Mouse (Mus musculus) hindbrain, embryonic 16.5 days (tissue): Measurements from ENCODE around the gene Traf5. TPM values are rescaled to one million over a fixed set of nuclear protein-coding genes. Genes with fewer than 3 reads are reported as not detected.

Experiments
- ATAC-seq: fragments of 200-750 bp; cut with Nextera tagmentation; 2 replicates; pipeline ENCODE4 v1.8.0; 2017; ENCODE audit warnings: moderate TSS enrichment, moderate library complexity
- H3K27ac ChIP-seq: fragments of 300-500 bp; sonication (generic); 2 replicates; pipeline ENCODE4 v1.5.1; 2014; ENCODE audit warnings: low read depth, mild to moderate bottlenecking, control low read depth, low read length, moderate library complexity
- H3K27me3 ChIP-seq: fragments of 300-500 bp; sonication (generic); replicated peaks from 2 replicates; pipeline ENCODE4 v1.6.1; 2014; ENCODE audit warnings: low read length; ENCODE audit not compliant: control insufficient read depth, insufficient read depth
- H3K36me3 ChIP-seq: fragments of 300-500 bp; sonication (generic); 2 replicates; pipeline ENCODE4 v1.6.1; 2014; ENCODE audit warnings: mild to moderate bottlenecking, low read length, moderate library complexity, mixed read lengths; ENCODE audit not compliant: control insufficient read depth, insufficient read depth
- H3K4me1 ChIP-seq: fragments of 300-500 bp; sonication (generic); 2 replicates; pipeline ENCODE4 v1.6.1; 2014; ENCODE audit warnings: low read depth, low read length; ENCODE audit not compliant: control insufficient read depth, insufficient read depth
- H3K4me2 ChIP-seq: fragments of 300-500 bp; sonication (generic); 2 replicates; pipeline ENCODE4 v1.6.1; 2014; ENCODE audit warnings: mild to moderate bottlenecking, low read length, control low read depth, moderate library complexity
- H3K4me3 ChIP-seq: fragments of 300-500 bp; sonication (generic); 2 replicates; pipeline ENCODE4 v1.5.1; 2014; ENCODE audit warnings: mild to moderate bottlenecking, low read length, control low read depth, moderate library complexity
- H3K9ac ChIP-seq: fragments of 300-500 bp; sonication (generic); 2 replicates; pipeline ENCODE4 v1.6.1; 2014; ENCODE audit warnings: low read depth, mild to moderate bottlenecking, control low read depth, low read length, moderate library complexity
- H3K9me3 ChIP-seq: fragments of 300-500 bp; sonication (generic); 2 replicates; pipeline ENCODE4 v1.6.1; 2014; ENCODE audit warnings: mild to moderate bottlenecking, low read length, moderate library complexity; ENCODE audit not compliant: control insufficient read depth
- WGBS: fragments of 180-500 bp; shearing (Covaris S2); extraction: QIAGEN DNeasy Blood & Tissue Kit; methylation state at CpG from one replicate; pipeline ENCODE4 v1.1.7; 2014; 5-methylcytosine and 5-hydroxymethylcytosine counted together
- polyA plus RNA-seq: library from polyadenylated mRNA; unstranded; fragments of >200 nt; fragmentation: Nextera tagmentation; extraction: Ambion mirVana; gene quantifications from 2 replicates; pipeline ENCODE4 v1.2.1, GENCODE M21; 2015

Gene Traf5
- polyA plus RNA-seq, 1 experiment from 2014 or later, result 2.5 TPM

- Histone ChIP-seq H3K9me3 (no peaks in the 10 kb centered on the region), H3K4me1 (no peaks in the 10 kb centered on the region), H3K4me2 (no peak overlapping the region), H3K4me3 (no peak overlapping the region), H3K9ac (no peak overlapping the region), H3K27ac (no peak overlapping the region), H3K27me3 (no peaks in the 10 kb centered on the region), H3K36me3 (peaks cover 26% of the 10 kb centered on the region)
- 86% methylated on average over 6 of the region's 6 CpGs for WGBS
- ATAC-seq, result no peak
Observed at GRCm38 (mm10) chr1:192116262-192116661, 23.9 kb upstream of the Traf5 start.

- no peaks in the 10 kb centered on the region for H3K4me1 ChIP-seq
- WGBS, result 95% methylated on average over 1 of the region's 1 CpGs
- peaks cover 19% of the 10 kb centered on the region for H3K36me3 ChIP-seq
- no peak overlapping the region for H3K4me2 ChIP-seq
- no peak for ATAC-seq
- no peak overlapping the region for H3K27ac ChIP-seq
- H3K27me3 ChIP-seq, result no peaks in the 10 kb centered on the region
- no peak overlapping the region for H3K9ac ChIP-seq
- no peaks in the 10 kb centered on the region for H3K9me3 ChIP-seq
- H3K4me3 ChIP-seq, result no peak overlapping the region
Observed at GRCm38 (mm10) chr1:192115378-192115777, 23.0 kb upstream of the Traf5 start.

- Histone ChIP-seq H3K36me3 (peaks cover 18% of the 10 kb centered on the region), H3K4me1 (no peaks in the 10 kb centered on the region), H3K9ac (no peak overlapping the region), H3K4me2 (no peak overlapping the region), H3K27ac (no peak overlapping the region), H3K4me3 (no peak overlapping the region), H3K27me3 (no peaks in the 10 kb centered on the region), H3K9me3 (no peaks in the 10 kb centered on the region)
- 59% methylated on average over 6 of the region's 6 CpGs for WGBS
- ATAC-seq, result no peak
Observed at GRCm38 (mm10) chr1:192109169-192109568, 16.8 kb upstream of the Traf5 start.

- Histone ChIP-seq H3K9ac (no peak overlapping the region), H3K4me1 (no peaks in the 10 kb centered on the region), H3K27me3 (no peaks in the 10 kb centered on the region), H3K27ac (no peak overlapping the region), H3K9me3 (no peaks in the 10 kb centered on the region), H3K4me3 (no peak overlapping the region), H3K4me2 (no peak overlapping the region), H3K36me3 (peaks cover 15% of the 10 kb centered on the region)
- ATAC-seq, result peak; percentile 79
- 13% methylated on average over 2 of the region's 2 CpGs for WGBS
Observed at GRCm38 (mm10) chr1:192107352-192107751, 15.0 kb upstream of the Traf5 start.

GRCm38 (mm10) chr1:192105902-192106389 is 13.6 kb upstream of the Traf5 start:
- H3K36me3 ChIP-seq, result peaks cover 20% of the 10 kb centered on the region

GRCm38 (mm10) chr1:192104021-192104420 is 11.7 kb upstream of the Traf5 start:
- H3K4me1 ChIP-seq, result no peaks in the 10 kb centered on the region
- H3K27me3 ChIP-seq, result no peaks in the 10 kb centered on the region
- H3K36me3 ChIP-seq, result peaks cover 22% of the 10 kb centered on the region
- 96% methylated on average over 9 of the region's 9 CpGs for whole genome bisulfite sequencing
- no peak overlapping the region for H3K4me2 ChIP-seq
- no peak for ATAC-seq
- H3K9ac ChIP-seq, result no peak overlapping the region
- no peaks in the 10 kb centered on the region for H3K9me3 ChIP-seq
- H3K4me3 ChIP-seq, result no peak overlapping the region
- no peak overlapping the region for H3K27ac ChIP-seq

More at GRCm38 (mm10) chr1:192105902-192106389, 13.6 kb upstream of the Traf5 start:
- Histone ChIP-seq H3K27me3 (no peaks in the 10 kb centered on the region), H3K4me3 (no peak overlapping the region), H3K9ac (no peak overlapping the region), H3K4me2 (no peak overlapping the region), H3K4me1 (no peaks in the 10 kb centered on the region), H3K27ac (no peak overlapping the region), H3K9me3 (no peaks in the 10 kb centered on the region)
- WGBS, result 92% methylated on average over 4 of the region's 4 CpGs
- ATAC-seq, result no peak

- Histone ChIP-seq H3K4me1 (no peaks in the 10 kb centered on the region), H3K4me3 (no peak overlapping the region), H3K27me3 (no peaks in the 10 kb centered on the region), H3K27ac (no peak overlapping the region), H3K36me3 (peaks cover 20% of the 10 kb centered on the region), H3K9ac (no peak overlapping the region), H3K9me3 (no peaks in the 10 kb centered on the region), H3K4me2 (no peak overlapping the region)
- no peak for ATAC-seq
- WGBS, result 76% methylated on average over 6 of the region's 6 CpGs
Observed at GRCm38 (mm10) chr1:192103176-192103575, 10.8 kb upstream of the Traf5 start.

GRCm38 (mm10) chr1:192101359-192101758 is 9.0 kb upstream of the Traf5 start:
- Histone ChIP-seq H3K4me3 (no peak overlapping the region), H3K9ac (no peak overlapping the region), H3K27ac (no peak overlapping the region), H3K4me1 (no peaks in the 10 kb centered on the region), H3K27me3 (no peaks in the 10 kb centered on the region), H3K9me3 (no peaks in the 10 kb centered on the region), H3K4me2 (no peak overlapping the region), H3K36me3 (peaks cover 23% of the 10 kb centered on the region)
- ATAC-seq, result no peak
- WGBS, result 89% methylated on average over 8 of the region's 8 CpGs

- no peak overlapping the region for H3K9ac ChIP-seq
- no peak overlapping the region for H3K4me2 ChIP-seq
- no peak for ATAC-seq
- H3K27me3 ChIP-seq, result no peaks in the 10 kb centered on the region
- H3K36me3 ChIP-seq, result peaks cover 23% of the 10 kb centered on the region
- H3K9me3 ChIP-seq, result no peaks in the 10 kb centered on the region
- H3K4me1 ChIP-seq, result no peaks in the 10 kb centered on the region
- no peak overlapping the region for H3K4me3 ChIP-seq
- H3K27ac ChIP-seq, result no peak overlapping the region
- 90% methylated on average over 11 of the region's 11 CpGs for WGBS
Observed at GRCm38 (mm10) chr1:192100742-192101141, 8.4 kb upstream of the Traf5 start.

GRCm38 (mm10) chr1:192095626-192096025 is 3.3 kb upstream of the Traf5 start:
- peaks cover 7% of the 10 kb centered on the region for H3K27me3 ChIP-seq
- no peak overlapping the region for H3K4me3 ChIP-seq
- peaks cover 5% of the 10 kb centered on the region; the same call in 1 of the 2 replicates for H3K4me1 ChIP-seq
- no peaks in the 10 kb centered on the region for H3K9me3 ChIP-seq
- ATAC-seq, result no peak
- H3K27ac ChIP-seq, result no peak overlapping the region
- H3K9ac ChIP-seq, result no peak overlapping the region
- H3K4me2 ChIP-seq, result no peak overlapping the region
- 94% methylated on average over 5 of the region's 5 CpGs for WGBS
- H3K36me3 ChIP-seq, result peaks cover 11% of the 10 kb centered on the region
